Mouse (Mus musculus): ENCODE measurements at regions not wholly inside any gene's neighbourhood (a gene's known extent, or its start where the extent isn't known, plus 50 kb on each side); places are given as distances from the start of the nearest gene placed in this dataset.

DNA sequence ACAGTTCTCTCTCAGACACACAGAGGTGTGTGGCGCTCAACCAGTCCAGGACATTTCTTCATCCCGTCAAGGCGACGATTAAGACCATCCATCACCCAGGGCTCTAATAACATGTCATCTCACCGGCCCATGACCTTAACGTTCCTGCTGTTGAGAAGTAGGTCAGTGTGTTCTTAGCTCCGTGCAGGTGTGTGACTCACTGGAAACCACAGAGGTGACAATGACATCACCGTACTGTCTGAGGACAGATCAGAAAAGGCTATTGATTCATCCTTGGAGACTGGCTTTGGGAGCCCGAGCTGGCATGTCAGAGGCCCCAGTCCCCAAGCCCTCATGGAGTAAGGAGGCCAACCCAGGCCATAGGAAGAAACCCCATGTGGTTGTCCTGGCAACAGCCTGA lies 109.3 kb upstream of the Sulf2 start:
- DNase-seq: no peak

DNA sequence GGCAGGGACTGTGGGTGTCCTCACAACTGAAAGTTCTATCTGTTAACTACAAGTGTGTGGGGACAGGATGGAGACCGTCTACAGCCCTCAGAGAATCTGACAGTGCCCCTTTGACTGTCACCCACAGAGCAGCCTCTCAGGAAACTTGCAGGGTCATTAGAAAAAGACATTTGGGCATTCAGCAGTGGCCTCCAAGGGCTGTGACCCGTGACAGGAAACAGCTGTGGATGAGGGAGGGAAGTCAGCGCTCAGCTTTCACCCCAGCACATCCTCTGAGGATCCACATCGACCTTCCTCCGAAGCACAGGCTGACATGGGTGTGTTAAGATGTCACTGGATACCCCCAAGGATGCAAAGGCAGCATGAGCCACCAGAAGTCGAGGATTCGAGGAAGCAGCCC lies 106.3 kb upstream of the Sulf2 start:
- DNase-seq: no peak

DNA sequence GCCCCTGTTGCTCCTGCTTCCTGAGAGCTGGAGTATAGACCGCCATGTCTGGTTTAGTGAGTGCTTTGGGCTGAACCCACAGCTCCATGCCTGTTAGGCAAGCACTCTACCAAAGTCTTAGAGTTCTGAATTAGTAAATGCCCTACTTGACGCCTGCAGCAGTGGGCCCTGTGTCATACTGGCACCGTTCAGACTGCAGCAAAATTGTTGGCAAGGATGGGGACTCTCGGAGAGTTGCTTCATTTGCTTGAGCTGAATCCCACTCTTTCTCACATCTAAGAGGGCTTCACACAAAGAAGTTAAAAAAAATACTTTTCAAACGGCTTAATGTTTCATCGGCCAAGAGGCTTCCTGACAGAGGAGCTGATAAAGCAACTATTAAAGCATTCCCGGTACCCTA lies 105.6 kb upstream of the Sulf2 start:
- DNase-seq: no peak

DNA sequence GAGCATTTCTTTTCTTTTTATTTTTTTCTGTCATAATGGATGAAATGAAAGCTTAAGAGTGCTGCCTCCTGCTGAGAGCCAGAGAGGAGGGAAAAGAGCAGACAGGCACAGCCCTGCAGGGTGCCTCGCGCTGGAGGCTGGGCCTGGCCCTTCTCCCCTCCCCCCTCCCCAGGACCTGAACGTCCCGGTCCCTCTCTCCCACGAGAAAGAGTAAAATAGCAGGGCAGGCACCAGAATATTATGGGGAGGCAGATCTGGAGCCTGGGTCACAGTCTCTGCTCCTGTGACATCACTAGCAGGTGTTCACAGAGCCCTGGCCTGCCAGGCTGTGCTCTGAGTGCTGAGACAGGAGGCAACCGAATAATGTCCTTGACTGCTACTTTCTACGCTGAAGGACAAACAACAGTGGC lies 103.3 kb upstream of the Sulf2 start:
- no peak for DNase-seq

DNA sequence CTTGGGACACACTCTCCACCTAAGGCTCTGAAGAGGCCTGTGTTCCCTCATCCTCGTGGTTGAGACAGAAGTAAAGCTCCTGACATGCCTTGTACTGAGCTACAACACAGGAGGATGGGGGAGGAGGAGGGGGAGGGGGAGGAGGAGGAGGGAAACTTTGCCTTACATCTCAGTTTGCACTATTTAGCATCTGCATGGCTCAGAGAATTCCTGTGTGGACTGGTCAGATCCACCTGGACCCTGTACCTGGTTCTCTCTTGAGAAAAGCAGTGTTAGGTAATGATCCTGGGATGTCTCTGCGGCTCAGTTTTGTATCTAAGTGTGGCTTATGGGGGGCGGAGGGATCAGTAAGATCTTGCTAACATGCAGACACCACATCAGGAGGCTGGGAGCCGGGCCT lies 102.2 kb upstream of the Sulf2 start:
- DNase-seq: no peak

DNA sequence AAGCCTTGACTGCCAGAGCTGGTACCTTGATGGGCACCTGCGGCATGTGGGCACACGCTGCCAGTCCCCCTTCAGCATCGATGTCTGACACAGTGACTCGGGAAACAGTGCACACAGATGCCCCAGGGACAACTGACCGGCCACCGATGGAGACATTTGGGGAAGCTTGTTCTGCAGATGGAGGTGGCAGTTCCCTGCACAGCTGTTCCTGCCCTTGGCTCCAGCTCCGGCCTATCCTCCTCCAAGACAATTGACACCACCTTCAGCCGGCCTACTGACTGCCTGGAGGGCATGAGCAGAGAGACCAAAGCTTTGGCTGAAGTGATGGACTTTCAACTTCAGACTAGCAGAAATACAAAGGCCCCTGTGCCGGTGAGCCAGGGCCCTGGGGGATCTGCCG lies 100.7 kb upstream of the Sulf2 start:
- DNase-seq: no peak

DNA sequence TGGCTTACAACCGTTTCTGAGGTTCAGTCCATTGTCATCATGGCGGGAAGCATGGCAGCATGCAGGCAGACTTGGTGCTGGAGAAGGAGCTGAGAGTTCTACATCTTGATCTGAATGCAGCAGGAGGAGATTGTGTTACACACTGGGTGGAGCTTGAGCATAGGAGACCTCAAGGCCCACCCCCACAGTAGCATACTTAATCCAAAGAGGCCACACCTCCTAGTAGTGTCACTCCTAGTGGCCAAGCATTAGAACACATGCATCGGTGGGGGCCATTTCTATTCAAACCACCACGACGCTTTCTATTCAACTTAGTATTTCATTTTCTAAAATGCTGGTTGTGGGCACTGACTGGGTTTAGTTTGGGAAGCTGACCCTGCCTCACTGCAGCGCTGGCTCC lies 99.1 kb upstream of the Sulf2 start:
- DNase-seq: no peak

DNA sequence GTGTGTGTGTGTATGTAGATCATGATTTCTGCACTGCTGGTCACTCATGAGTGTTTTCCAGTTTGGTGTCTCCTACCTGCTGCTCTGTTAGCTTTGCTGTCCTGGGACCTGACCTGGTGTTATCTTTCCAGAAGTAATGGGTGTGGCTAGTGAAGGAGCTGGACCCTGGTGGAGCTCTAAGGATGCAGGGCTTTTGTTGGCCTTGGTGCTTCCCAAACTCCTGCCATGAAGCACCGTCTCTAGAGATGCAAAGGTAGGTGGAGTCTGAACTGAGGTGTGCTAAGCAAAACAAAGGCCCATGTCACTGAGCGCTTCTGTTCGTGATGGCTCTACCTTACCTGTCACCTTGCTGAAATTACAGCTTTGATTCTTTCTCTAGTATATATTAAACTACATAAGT lies 96.6 kb upstream of the Sulf2 start:
- DNase-seq: no peak

DNA sequence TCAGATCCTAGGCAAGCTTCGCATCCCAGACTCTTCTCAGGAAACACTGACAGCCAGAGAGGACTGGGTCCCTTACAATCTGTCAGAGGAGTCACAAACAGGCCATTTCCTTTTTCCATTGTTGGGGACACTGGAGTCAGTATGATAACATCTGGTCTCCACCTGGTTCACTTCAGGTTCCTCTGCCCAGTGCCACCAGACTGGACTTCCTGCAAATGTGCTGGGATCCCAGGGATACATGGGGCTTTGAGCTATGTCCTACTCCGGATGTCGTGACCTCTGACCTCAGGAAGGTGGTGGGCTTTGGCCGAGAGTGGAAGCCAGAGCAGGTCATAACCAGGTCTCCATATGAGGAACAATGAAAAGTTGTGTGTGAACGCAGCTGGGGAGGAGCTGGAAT lies 96.0 kb upstream of the Sulf2 start:
- DNase-seq: no peak

DNA sequence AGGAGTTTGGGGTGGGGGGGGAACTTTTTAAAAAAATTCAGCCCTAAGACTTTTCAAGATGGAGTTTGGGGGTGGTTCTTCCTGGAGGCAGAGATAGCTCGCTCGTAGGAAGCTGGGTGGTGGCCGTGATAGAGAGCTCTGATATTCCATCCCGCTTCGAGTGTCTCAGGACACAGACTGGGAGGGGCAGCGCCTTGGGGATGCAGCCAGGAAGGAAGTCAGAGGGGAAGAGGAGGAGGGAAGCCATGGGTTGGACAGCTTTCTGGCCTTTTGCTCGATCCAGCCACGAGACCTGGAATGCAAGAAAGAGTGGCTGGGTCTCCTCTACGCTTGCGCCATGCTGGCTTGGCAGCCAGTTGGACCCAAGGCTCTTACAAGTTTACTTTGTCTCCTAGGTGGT lies 95.1 kb upstream of the Sulf2 start:
- DNase-seq: no peak

DNA sequence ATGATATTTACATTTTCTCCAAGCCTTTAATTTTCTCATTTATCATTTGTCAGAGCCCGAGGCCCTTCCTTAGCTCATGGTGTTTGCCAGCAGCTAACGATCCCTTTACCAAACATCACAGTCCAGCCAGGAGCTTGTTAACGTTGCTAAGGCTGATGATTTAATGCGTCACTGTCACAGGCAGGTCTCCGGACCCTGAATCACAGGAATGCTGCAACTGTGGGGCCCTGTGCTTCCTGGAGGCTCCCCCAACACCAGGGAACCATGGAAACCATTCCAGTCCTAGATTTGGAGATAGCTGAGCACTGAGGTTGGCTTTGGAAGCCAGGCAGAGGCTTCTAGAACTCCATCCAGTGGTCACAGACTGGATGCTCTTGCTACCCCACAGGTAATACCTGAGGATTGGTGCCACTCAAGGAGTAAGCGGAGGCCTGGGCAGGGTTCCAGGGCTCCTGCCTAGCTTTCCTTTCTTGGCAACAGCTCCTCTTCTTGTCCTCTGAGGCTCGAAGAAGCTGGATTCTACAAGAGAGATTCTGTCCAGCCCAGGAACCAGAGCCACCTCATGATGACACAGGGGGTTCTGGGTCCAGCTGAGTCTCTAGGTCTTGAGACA lies 94.0 kb upstream of the Sulf2 start:
- DNase-seq: no peak

DNA sequence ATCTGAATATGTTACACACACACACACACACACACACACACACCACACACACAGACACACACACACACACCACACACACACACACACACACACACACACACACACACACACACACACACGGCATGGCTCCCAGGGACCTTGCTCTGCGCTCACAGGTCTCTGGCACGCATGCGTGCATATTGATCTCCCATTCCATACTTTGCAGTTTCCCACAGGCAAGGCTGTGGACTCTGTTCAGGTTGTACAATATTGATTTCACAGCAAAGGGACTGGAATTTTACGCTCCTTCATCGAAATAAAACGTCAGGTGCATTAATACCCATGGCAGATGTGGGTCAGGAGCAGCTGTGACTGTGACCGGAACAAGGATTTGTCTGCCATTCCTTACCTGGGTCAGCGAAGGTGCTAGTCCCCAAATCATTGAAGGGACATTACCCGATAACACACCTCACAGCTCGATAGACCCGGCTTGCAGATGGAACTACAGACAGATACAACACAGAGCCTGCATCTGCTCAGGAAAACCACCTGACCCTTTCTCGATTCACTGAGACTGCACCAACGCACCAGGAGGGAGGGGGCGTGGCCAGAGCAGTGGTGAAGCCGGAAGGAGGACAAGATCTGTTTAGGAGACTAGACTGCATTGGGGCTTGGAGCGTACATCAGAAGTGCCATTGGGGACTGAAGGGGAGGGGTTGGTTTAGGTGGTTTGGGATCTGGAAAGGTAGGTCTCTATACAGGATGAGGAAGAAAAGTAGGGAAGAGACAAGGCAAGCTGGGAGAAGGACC lies 91.1 kb upstream of the Sulf2 start:
- DNase-seq: no peak

DNA sequence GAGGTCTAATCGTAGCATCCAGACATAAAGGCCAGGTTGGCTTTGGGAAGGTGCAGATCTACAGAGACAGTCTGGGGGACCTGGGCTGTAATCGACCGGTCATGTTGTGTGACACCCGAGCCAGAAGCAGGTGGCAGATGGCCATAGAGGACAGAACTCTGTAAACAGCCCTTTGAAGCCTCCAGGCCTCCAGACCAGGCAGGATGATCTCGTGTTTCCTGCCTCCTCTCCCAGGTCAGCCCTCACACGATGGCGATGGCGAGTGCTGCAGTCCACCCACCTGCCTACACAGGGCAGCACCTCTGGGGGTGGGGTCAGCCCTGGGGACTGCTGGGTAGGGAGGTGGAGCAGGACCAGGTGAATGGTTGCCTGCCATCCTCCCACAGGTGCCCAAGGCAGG lies 89.8 kb upstream of the Sulf2 start:
- no peak for DNase-seq

DNA sequence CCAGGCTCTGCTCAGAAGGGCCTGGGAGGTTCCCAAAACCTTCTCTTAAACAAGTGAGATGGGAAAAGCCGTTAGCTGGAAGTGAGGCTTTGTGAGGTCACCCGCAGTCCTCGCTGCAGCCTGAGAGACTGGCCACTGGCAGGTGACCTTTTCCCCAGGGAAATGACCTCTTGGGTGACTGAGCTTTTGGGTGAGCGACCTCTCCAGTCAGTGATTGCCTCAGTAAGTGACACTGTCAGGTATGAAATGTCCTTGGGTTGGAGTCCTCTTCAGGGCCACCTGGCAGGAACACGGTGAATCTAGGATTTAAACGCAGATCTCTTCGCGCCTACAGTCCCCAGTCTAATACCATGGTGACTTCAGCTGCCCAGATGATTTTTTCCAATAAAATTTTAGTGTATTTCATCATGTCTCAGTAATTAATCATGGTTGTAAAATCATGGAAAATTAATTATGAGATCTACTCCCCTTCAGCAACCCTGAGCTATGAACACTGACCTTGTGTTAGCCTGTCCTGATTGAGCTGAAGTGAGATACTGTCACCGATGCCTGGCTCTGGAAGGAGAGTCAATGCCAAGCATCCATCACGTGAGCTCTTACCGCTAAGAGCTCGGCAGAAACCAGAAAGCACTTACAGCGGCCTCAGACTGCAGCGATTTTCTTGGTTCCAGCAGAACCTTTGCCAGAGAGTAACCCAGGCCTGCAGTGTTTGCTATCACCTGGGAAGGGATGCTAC lies 87.5 kb upstream of the Sulf2 start:
- DNase-seq: no peak

DNA sequence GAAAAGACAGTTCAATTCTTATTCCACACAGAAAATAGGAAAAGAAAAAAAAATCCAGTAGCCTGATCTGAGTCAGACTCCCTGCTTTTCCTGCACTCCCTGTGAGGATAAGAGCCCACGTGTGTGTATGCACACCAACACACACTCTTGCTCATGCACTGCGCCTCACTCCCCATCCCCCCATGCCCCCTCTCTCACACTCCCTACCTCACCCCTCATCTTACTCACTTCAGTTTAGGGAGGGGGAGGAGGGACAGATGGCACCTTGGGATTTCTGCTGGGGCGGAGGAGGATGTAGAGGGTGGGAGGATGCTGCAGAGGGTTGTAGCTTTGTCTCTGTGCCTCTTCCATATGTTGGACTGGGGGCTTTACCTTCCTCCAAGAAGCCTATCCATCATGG lies 85.8 kb upstream of the Sulf2 start:
- no peak for DNase-seq

DNA sequence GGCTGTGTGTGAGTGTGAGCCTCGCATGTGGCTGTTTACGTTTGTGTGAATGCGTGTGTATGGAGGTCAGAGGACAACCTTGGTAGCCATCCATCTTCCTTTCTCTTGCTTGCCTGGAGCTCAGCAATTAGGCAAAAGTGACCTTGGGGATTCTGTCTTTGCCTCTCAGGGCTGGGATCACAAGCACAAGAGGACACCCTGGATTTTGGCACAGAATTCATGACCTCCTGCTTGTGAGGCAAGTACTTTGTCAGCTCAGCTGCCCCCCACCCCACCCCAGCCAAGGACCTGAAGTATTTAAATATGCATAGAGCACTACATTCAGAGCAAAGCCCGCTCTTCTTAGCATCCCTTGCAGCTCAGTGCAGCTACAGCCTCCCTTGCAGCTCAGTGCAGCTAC lies 84.6 kb upstream of the Sulf2 start:
- no peak for DNase-seq

DNA sequence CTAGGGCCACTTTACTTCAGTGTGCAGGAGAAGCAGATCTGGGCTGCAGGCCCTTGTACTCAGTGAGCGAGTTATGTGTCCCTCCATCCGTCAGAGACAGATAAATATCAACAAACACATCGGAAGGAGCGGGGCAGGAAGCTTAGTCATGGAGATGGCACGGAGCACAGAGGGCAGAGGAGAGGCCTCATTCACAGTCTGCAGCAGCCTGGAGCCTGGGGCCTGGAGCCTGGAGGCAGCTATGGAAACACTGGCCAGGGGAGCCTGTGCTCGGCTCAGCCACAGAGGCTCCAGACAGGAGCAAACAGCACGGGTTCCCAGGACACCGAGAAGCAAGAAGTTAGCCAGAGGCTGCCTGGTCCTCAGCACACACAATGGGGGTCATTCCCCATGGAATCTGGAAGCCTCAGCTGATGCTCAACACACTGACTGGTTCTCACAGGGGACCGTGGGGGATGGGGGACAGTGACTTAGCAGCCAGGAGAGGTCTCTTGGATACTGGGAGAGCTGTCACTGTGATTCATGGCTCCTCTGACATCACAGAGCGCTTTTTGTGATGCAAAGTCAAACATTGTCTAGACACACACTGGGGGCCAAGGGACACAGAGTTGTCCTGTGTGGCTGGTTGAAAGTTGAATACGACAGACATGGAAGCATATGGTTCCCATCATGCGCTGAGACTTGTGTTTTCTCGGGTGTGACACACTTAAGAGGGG lies 82.2 kb upstream of the Sulf2 start:
- DNase-seq: no peak

DNA sequence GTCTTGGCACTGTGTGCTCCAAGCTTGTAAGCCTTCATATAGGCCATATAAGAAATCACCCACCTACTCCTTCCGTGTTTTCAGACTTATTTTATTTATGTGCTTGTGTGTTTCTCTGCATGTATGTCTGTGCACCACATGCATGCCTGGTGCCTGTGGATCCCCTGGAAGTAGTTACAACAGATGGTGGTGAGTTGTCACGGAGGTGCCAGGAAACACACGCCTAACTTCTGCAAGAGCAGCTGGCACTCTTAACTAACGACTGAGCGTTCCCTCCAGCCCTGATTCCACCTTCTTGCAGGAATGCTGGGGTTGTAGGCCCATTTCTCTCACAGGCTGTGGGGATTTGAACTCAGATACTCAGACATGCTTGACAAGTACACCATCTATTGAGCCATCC lies 80.6 kb upstream of the Sulf2 start:
- DNase-seq: no peak

DNA sequence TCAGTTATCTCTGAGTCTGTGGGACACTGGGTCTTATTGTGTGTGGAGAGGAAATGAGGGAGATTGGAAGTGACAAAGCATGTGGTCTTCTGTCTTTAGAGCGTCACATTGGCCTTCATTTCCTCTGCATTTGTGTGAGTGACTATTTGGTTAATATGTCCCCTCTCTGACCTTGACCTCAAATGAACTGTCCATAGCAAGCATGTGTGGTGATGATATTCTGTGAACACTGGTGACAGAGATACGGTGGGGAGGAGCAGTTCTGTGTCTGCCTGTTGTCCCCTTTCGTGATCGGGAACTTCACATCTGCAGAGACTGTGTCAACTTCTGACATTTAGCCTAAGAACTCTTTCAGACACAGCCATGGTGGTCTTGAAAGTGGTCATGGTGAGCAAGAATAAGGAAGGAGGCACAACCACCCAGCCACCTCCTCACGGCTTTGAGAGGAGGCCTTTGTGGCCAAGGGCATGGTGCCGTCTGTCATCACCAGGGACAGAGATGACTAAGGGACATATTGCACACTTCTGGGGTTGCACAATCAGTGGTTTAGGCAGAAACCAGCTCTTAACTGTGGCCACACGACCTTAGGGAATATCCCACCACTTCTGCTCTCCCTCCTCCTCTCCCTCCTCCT lies 79.2 kb upstream of the Sulf2 start:
- DNase-seq: no peak

DNA sequence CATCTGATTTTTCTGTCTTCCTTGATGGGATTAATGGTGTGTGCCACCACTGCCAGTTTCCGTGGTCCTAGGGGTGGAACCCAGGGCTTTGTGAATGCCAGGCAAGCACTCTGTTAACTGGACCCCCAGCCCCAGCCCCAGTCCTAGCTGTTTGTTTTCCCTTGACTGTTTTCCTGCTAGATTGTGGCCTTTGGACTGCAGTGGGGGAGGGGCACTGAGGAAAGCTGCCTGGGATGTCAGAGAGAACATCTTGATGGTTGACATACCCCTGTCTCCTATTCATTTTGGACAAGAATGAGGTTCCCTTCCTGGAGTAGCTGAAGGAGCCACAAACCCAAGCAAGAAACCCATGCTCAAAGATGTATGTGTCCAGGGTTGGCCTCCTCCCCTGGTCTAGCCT lies 77.8 kb upstream of the Sulf2 start:
- no peak for DNase-seq

DNA sequence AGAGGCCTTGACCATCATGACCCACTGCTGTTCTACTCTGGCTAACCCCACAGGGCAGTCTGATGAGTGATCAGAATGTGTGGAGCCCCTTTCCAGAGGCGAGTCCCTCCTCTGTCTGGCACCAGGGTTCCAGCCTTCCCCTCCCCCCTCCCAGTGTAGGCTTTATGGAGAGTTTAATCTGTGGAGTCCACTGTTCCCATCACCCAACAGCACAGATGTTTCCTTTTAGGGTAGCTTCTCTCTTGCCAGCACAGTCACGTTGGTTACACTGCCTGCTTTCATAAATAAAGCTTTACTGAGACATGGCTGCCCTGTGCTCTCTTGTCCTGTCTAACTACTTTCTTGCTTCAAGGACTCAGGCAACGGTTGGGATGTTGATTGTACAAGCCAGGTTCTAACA lies 76.9 kb upstream of the Sulf2 start:
- DNase-seq: no peak

DNA sequence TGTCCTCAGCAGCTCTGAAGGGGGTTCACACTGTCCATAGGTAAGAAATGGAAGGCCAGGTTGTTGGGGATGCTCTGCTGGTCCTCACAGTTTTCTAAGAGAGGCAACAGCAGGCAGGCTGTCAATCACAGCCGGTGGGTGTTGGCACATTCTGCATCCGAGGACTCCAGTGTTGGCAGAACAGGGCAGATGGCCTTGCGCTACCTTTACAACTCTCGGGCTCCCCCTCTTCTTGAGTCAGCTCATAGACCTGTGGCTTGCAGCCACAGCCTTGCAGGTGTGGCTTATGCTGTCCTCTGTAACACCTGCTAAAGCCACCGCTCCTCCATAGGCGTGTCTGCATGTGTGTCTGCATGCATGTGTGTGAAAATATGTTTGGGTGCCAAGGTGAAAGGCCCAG lies 75.2 kb upstream of the Sulf2 start:
- no peak for DNase-seq

DNA sequence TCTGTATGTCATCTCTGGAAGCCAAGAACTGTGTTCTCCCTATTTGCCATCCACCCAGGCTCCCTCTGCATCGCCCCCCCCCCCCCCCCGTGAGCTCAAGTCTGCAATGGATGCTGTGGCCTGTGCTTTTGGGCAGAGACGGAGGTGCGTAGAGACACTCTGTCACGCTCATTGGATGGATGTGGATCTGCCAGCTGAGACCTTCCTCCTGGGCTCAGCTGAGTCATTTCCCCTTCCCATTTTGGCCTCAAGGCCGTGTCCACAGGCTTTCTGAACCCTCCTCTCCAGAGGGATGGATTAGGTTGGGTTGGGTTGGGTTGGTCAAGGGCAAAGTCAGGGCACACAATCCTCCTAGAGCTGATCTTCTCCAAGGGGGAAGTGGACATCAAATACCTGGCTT lies 72.9 kb upstream of the Sulf2 start:
- DNase-seq: no peak

Measured in cerebellum, adult 8-10 months (tissue).